Mouse (Mus musculus) E14TG2a.4 (cell line): ENCODE results near the gene Brca1.

ENCODE experiments used
- H3K27me3 ChIP-seq: 2 replicates; pipeline ENCODE4 v1.6.1; 2014; ENCODE audit warnings: low read length, control low read depth; ENCODE audit not compliant: insufficient read depth
- H3K36me3 ChIP-seq: 2 replicates; pipeline ENCODE4 v1.6.1; 2014; ENCODE audit warnings: low read length, control low read depth; ENCODE audit not compliant: insufficient read depth
- H3K4me1 ChIP-seq: replicated peaks from 2 replicates; pipeline ENCODE4 v1.6.1; 2014; ENCODE audit warnings: low read depth, low read length, control low read depth
- H3K4me3 ChIP-seq: replicated peaks from 2 replicates; pipeline ENCODE4 v1.5.1; 2014; ENCODE audit warnings: mild to moderate bottlenecking, low read length
- H3K9me3 ChIP-seq: 2 replicates; pipeline ENCODE4 v1.6.1; 2014; ENCODE audit warnings: low read length, control low read depth
- CTCF ChIP-seq: conservative IDR thresholded peaks from 2 replicates; pipeline ENCODE4 v1.5.1; 2014; ENCODE audit warnings: low read length
- NANOG ChIP-seq: IDR thresholded peaks from 2 replicates; pipeline ENCODE4 v1.6.1; 2014; ENCODE audit warnings: borderline replicate concordance, low read length, mixed read lengths
- POU5F1 ChIP-seq: IDR thresholded peaks from 2 replicates; pipeline ENCODE4 v1.6.1; 2014; ENCODE audit warnings: low read length, borderline replicate concordance

The Brca1 gene

GRCm38 (mm10) chr11:101582054-101583035, 30.6 kb upstream of the Brca1 start, which contains the start of gene Tmem106a:
TSS of gene Tmem106a (plus strand) at chr11:101582242.
- H3K36me3 ChIP-seq: peaks cover 76% of the 10 kb centered on the region
- TF ChIP-seq CTCF: no peak
- TF ChIP-seq POU5F1: no peak
- TF ChIP-seq NANOG: no peak
- H3K27me3 ChIP-seq: no peaks in the 10 kb centered on the region
- no peaks in the 10 kb centered on the region for H3K9me3 ChIP-seq
- H3K4me1 ChIP-seq: peaks cover 78% of the 10 kb centered on the region
- peak within 1 kb of the TSS; percentile 71 for H3K4me3 ChIP-seq

GRCm38 (mm10) chr11:101581081-101581764, 29.5 kb upstream of the Brca1 start:
- Histone ChIP-seq H3K9me3 (no peaks in the 10 kb centered on the region), H3K27me3 (no peaks in the 10 kb centered on the region), H3K4me1 (peaks cover 81% of the 10 kb centered on the region), H3K36me3 (peaks cover 76% of the 10 kb centered on the region), H3K4me3 (no peak overlapping the region)
- no peak for TF ChIP-seq NANOG
- TF ChIP-seq POU5F1: no peak
- no peak for TF ChIP-seq CTCF

GRCm38 (mm10) chr11:101576116-101576515, 24.4 kb upstream of the Brca1 start:
- H3K27me3 ChIP-seq: no peaks in the 10 kb centered on the region
- no peak overlapping the region for H3K4me3 ChIP-seq
- H3K9me3 ChIP-seq: no peaks in the 10 kb centered on the region
- peaks cover 76% of the 10 kb centered on the region for H3K4me1 ChIP-seq
- H3K36me3 ChIP-seq: peaks cover 99% of the 10 kb centered on the region
- no peak for TF ChIP-seq NANOG
- TF ChIP-seq CTCF: peak; percentile 32
- TF ChIP-seq POU5F1: no peak

GRCm38 (mm10) chr11:101568421-101568820, 16.7 kb upstream of the Brca1 start:
- H3K36me3 ChIP-seq: peaks cover 97% of the 10 kb centered on the region
- no peak overlapping the region for H3K4me3 ChIP-seq
- TF ChIP-seq NANOG (no peak), POU5F1 (no peak), CTCF (no peak)
- no peaks in the 10 kb centered on the region for H3K9me3 ChIP-seq
- H3K4me1 ChIP-seq: peaks cover 62% of the 10 kb centered on the region
- no peaks in the 10 kb centered on the region for H3K27me3 ChIP-seq

GRCm38 (mm10) chr11:101562391-101562790, 10.6 kb upstream of the Brca1 start:
- Histone ChIP-seq H3K9me3 (no peaks in the 10 kb centered on the region), H3K27me3 (no peaks in the 10 kb centered on the region), H3K4me3 (no peak overlapping the region), H3K4me1 (peaks cover 24% of the 10 kb centered on the region), H3K36me3 (peaks cover 94% of the 10 kb centered on the region)
- TF ChIP-seq POU5F1 (no peak), NANOG (no peak), CTCF (peak; percentile 75)

GRCm38 (mm10) chr11:101556954-101557353, 5.2 kb upstream of the Brca1 start:
- no peaks in the 10 kb centered on the region for H3K9me3 ChIP-seq
- no peak overlapping the region for H3K4me3 ChIP-seq
- peaks cover 25% of the 10 kb centered on the region for H3K4me1 ChIP-seq
- no peak for TF ChIP-seq POU5F1
- no peak for TF ChIP-seq NANOG
- TF ChIP-seq CTCF: no peak
- no peaks in the 10 kb centered on the region for H3K27me3 ChIP-seq
- peaks cover 75% of the 10 kb centered on the region for H3K36me3 ChIP-seq

DNA sequence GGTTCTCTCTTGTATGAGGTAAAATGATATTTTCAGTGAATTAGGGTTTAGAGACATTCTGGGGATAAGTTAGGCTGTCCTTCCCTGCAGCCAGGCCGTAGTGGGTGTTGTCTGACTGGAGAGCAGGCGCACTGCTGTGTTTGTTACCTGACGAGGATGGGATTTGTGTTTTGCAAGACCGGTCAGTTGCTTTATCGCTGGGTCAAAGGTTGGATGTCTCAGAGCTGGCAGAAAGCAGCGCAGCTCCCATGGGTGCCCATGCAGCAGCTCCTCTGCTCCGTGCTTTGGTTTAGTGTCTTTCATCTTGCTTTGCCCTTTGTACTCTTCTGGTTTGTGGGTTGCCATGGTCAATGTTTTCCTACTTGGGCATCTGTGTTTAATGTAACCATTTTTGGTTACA, 4.8 kb upstream of the Brca1 start:
- Histone ChIP-seq H3K36me3 (peaks cover 72% of the 10 kb centered on the region), H3K27me3 (no peaks in the 10 kb centered on the region), H3K4me1 (peaks cover 25% of the 10 kb centered on the region), H3K4me3 (no peak overlapping the region), H3K9me3 (no peaks in the 10 kb centered on the region)
- TF ChIP-seq POU5F1 (no peak), NANOG (no peak), CTCF (no peak)

GRCm38 (mm10) chr11:101553354-101553930, 1.7 kb upstream of the Brca1 start:
- TF ChIP-seq CTCF (no peak), NANOG (no peak)
- H3K4me3 ChIP-seq: peak overlapping the region; percentile 98

More at GRCm38 (mm10) chr11:101553354-101553930, 1.7 kb upstream of the Brca1 start:
- no peaks in the 10 kb centered on the region for H3K9me3 ChIP-seq
- peaks cover 53% of the 10 kb centered on the region for H3K4me1 ChIP-seq
- H3K27me3 ChIP-seq: no peaks in the 10 kb centered on the region
- H3K36me3 ChIP-seq: peaks cover 60% of the 10 kb centered on the region
